Mouse (Mus musculus) cerebellum, adult 11-12 months (tissue): ENCODE data around the gene Tmcc1.
A peak's percentile ranks its signal among the peaks of the same experiment; 100 is the strongest.
"Not testable (repeated sequence)": the region's sequence is repeated elsewhere in the genome, so short reads cannot be mapped to it uniquely, and the experiment has no call there.

Source experiments
- DNase-seq: peaks from one replicate; pipeline ENCODE4 v3.0.0; 2022

The Tmcc1 gene

GRCm38 (mm10) chr6:116072746-116073261, 120.5 kb downstream of the Tmcc1 start:
- DNase-seq = peak; percentile 28

GRCm38 (mm10) chr6:116072221-116072745, 121.0 kb downstream of the Tmcc1 start:
- DNase-seq = no peak

GRCm38 (mm10) chr6:116071781-116072180, 121.5 kb downstream of the Tmcc1 start:
- no peak for DNase-seq

- no peak for DNase-seq
Observed at GRCm38 (mm10) chr6:116070558-116070957, 122.7 kb downstream of the Tmcc1 start.

GRCm38 (mm10) chr6:116063516-116063915, 129.8 kb downstream of the Tmcc1 start:
- DNase-seq = no peak

GRCm38 (mm10) chr6:116059542-116059941, 133.7 kb downstream of the Tmcc1 start:
- DNase-seq = not testable (repeated sequence)

- no peak for DNase-seq
Observed at GRCm38 (mm10) chr6:116058541-116059300, 134.6 kb downstream of the Tmcc1 start.

- DNase-seq = peak; percentile 73
Observed at GRCm38 (mm10) chr6:116056676-116057264, 136.5 kb downstream of the Tmcc1 start.

GRCm38 (mm10) chr6:116055766-116056165, 137.5 kb downstream of the Tmcc1 start:
- DNase-seq = peak; percentile 32

- DNase-seq = peak; percentile 85
Observed at GRCm38 (mm10) chr6:116055001-116055471, 138.2 kb downstream of the Tmcc1 start.

- DNase-seq = no peak
Observed at GRCm38 (mm10) chr6:116047896-116048295, 145.4 kb downstream of the Tmcc1 start.

GRCm38 (mm10) chr6:116047366-116047765, 145.9 kb downstream of the Tmcc1 start:
- DNase-seq = no peak

- no peak for DNase-seq
Observed at GRCm38 (mm10) chr6:116044039-116044438, 149.2 kb downstream of the Tmcc1 start.

- no peak for DNase-seq
Observed at GRCm38 (mm10) chr6:116038222-116038621, 155.1 kb downstream of the Tmcc1 start.

- DNase-seq = no peak
Observed at GRCm38 (mm10) chr6:116037281-116037831, 155.9 kb downstream of the Tmcc1 start.

- no peak for DNase-seq
Observed at GRCm38 (mm10) chr6:116036555-116036954, 156.7 kb downstream of the Tmcc1 start.

GRCm38 (mm10) chr6:116031052-116031451, 162.2 kb downstream of the Tmcc1 start:
- no peak for DNase-seq

GRCm38 (mm10) chr6:116024666-116025065, 168.6 kb downstream of the Tmcc1 start:
- DNase-seq = no peak

- no peak for DNase-seq
Observed at GRCm38 (mm10) chr6:116021961-116022485, 171.3 kb downstream of the Tmcc1 start.

GRCm38 (mm10) chr6:116015902-116016301, 177.4 kb downstream of the Tmcc1 start:
- no peak for DNase-seq

- no peak for DNase-seq
Observed at GRCm38 (mm10) chr6:116014111-116014510, 179.2 kb downstream of the Tmcc1 start.

GRCm38 (mm10) chr6:116013687-116014086, 179.6 kb downstream of the Tmcc1 start:
- DNase-seq = no peak

GRCm38 (mm10) chr6:116010541-116010940, 182.7 kb downstream of the Tmcc1 start:
- DNase-seq = peak; percentile 72
